Mouse (Mus musculus): Measurements from ENCODE around the gene Cdh3.

Gene Cdh3

GRCm38 (mm10) chr8:106510365-106510975 lies at the start of gene Cdh3:
Cdh3 (plus strand) TSS chr8:106510891.
- DNase-seq: no peak

- DNase-seq: no peak
Observed at GRCm38 (mm10) chr8:106462131-106462530, 48.6 kb upstream of the Cdh3 start.

DNA sequence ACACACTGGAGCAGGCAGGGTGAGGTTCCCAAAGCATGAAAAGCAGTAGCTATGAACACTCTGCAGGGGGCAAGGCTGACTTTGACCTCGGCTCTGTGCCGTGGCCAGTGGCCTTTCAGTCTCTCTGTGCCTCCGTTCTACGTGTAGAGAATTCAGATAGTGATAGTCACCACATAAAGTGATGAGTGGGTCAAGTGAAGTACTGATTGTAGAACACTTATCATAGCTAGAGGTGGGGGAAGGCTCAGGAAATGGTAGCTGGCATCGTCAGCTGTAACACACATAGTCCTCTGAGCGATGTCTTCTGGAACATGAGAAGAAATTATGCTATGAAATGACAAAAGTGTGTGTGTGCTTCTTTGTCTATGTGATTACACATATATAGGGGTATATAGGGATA lies 46.9 kb upstream of the Cdh3 start:
- no peak for DNase-seq

DNA sequence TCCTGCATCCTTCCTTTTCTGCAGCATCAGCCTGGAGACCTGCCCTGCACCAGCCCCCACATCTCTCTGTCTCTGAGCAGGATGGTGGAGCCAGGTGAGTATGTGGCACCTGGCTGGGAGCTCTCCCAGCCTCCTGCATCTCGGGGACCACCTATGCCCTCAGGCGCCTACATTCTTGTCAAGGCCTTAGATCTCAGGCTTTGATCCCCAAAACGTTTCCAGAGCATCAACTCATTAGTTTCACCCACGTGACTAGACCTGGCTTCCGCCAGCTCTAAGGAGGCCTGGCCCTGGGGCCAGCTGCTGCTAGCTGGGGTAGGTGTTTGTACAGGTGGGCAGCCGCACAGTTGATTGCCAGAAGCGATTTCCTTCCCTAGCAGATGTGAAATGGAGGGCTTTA lies 41.2 kb upstream of the Cdh3 start:
- DNase-seq: no peak

- no peak for DNase-seq
Observed at GRCm38 (mm10) chr8:106474001-106474400, 36.7 kb upstream of the Cdh3 start.

GRCm38 (mm10) chr8:106500018-106500685 lies 10.5 kb upstream of the Cdh3 start, which contains the start of gene 6030452D12Rik:
6030452D12Rik (plus strand) TSS chr8:106500522.
- DNase-seq: no peak

DNA sequence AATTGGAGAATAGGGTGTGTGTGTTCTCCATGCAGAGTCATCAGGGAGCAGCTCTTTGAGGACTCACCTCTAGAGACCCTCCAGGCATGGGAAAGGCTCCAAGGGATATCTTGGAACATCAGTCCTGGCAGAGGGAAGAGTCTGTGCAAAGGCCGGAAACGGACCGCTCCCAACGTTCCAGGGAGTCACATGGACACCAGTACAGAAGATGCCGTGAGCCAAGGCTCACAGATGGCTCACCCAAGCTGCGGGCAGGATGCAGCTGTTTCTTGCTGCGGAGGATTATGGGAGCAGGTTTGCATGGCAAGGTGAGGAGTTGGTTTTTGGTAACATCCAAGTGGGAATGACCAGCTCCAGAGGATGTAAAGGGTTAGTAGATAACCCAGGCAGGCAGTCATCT lies 6.5 kb upstream of the Cdh3 start:
- no peak for DNase-seq

GRCm38 (mm10) chr8:106505328-106505965 lies 5.2 kb upstream of the Cdh3 start:
- no peak for DNase-seq

DNA sequence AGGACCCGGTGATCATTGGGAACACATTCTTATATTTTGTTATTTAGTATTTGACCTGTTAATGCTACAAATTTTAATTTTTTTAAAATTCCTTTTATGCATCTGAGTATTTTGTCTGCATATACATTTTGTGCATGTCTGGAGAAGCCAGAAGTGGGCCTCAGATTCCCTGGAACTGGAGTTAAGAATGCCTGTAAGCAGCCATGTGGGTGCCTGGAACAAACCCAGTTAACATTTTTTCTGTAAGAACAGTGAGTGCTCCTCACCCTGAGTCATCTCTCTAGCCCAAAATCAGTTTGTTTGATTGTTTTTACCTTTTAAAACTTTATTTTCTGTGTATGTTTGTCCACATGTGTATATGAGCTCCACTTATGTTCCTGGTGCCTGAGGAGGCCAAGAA lies 4.6 kb upstream of the Cdh3 start:
- no peak for DNase-seq

DNA sequence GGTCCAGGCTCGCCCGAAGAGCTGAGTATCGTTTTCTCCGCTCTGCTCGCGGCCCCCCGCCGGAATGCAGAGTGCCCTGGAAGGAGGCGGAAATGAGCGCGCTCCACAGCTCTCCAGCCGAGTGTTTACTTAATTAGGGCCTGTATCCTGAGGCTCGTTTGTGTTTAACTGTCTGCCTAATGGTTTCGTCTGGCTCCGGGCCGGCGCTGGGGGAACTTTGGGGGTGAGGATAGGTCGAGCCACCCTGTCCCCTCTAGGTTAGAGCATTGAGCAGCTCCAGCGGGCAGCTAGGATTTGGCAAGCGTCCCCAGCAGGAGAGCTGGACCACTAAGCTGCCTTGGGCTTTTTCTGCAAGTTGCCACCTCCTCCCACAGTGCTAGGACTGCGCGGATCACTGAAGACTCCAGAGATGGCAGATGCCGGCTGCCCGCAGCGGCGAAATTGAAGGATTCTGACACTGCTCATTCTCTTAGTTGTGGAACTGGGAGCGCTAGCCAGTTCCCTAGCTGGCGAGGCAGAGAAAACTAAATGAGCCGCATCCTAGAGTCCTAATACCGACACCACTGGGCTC lies 2.8 kb upstream of the Cdh3 start:
- DNase-seq: peak; percentile 2

- no peak for DNase-seq
Observed at GRCm38 (mm10) chr8:106508456-106508855, 2.2 kb upstream of the Cdh3 start.

- DNase-seq: no peak
Observed at GRCm38 (mm10) chr8:106509079-106509780, 1.5 kb upstream of the Cdh3 start.

DNA sequence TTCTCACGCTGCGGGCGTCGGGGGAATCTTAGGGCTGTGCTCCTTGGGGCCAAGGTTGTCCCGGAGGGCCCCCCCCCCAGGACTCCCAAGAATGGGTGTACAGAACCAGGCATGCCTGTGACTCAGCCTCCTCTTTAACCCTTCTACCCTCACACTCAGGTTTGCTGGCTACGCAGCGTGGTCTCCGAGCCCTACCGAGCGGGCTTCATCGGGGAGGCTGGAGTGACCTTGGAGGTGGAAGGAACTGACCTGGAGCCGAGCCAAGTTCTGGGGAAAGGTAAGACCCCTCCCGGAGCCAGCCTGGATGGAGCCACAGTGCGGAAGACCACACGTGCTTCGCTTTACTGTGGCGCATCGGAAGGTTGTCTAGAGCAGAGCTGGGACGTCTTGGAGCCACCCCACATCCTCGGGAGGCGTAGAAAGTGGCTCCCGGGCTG lies 392 bp downstream of the Cdh3 start:
- no peak for DNase-seq

- no peak for DNase-seq
Observed at GRCm38 (mm10) chr8:106511531-106512041, 895 bp downstream of the Cdh3 start.

DNA sequence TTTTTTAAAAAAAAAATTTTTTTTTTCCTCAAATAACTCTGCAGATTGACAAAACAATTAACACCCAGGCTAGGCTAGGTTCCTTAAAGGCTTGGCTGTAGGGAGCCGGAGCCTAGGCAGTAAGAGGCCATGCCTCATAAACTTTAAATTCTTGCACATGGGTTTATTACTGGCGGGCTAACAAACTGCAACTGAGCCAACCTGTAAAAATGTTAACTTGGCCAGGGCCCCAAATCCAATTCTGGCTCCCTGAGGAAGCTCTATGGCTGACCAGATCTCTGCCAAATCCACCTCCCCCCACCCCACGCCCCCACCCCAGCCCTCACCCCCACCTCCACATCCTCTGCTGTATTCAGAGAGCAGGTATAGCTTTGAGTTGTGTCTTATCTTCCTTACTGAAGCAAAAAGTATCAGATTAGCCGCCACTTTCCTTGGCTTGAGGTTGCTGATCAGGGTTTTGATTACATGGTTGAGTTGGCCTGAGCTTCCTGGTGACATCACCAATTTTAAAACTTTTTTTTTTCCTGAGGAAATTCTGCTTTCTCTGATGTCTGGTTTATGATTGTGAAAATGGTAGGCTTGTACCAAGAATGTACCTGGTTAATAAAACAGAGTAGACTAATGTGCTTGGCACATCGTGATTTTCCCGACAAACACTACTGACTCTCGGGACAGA lies 1.9 kb downstream of the Cdh3 start:
- no peak for DNase-seq

GRCm38 (mm10) chr8:106515946-106516479 lies 5.3 kb downstream of the Cdh3 start:
- DNase-seq: no peak

- no peak for DNase-seq
Observed at GRCm38 (mm10) chr8:106516581-106516980, 5.9 kb downstream of the Cdh3 start.

DNA sequence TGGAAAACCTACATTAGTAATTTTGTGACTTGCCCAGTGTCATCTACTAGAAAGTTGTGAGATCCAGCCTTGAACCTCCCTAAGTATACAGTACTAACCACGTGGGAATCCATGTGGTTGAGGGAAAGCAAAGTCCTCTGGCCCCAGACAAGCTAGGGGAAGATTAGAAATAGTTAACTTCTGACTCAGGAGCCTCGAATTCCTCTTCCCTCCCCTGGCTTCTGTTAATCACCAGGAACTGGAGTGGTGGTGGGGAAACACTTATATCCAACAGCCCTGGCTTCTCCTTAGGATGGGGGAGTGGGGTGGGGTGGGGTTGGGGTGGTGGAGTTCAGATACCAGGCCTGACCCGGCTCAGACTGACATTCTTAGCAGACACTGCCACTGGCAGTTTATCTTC lies 8.1 kb downstream of the Cdh3 start:
- no peak for DNase-seq

DNA sequence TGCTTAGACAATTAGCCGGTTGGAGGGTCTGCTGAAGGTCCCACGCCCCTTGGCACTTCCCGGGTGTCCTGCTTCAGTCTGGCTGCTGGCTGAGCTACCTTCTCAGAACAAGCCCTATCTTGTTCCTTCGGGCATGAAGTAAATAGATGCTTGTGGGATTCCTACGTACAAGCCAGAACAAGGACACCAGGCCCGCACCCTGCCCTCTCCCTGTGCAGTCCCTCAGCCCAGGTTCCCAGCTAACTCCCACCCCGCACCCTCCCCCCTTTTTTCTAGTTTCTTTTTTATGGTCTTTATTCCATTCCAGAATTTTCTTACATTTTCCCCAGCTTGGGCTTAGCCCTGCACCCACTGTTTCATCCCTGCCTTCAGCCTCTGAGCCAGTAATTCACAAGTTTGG lies 9.9 kb downstream of the Cdh3 start:
- DNase-seq: no peak

DNA sequence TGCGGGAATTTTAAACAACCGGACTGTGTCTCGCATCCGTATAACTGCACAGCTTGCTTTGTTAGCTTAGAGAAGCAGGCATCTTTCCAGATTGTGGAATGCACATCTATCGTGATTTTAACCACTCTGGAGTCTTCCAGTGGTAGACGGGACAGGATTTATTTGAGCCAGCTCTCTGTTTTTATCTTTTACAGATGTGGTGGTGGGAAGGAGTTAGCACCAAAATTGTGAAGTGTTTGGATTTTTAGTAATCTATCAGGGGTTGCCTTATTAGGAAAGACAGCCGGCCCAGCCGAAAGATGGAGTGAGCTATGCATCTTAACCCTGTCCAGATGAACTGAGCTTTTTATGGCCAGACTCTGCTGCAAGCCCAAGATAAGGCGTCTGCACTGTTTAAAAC lies 11.2 kb downstream of the Cdh3 start:
- DNase-seq: no peak

GRCm38 (mm10) chr8:106526725-106527124 lies 16.0 kb downstream of the Cdh3 start:
- no peak for DNase-seq
